Mouse (Mus musculus) c-Kit-positive CD71-positive TER-119-negative erythroid progenitor cells, embryonic 14.5 days (primary cell): ENCODE measurements around the gene Atp5e.

Experiments used
- DNase-seq: peaks from one replicate; pipeline ENCODE4 v3.0.0-alpha.2; 2013; ENCODE audit warnings: low read depth

Gene Atp5e

GRCm38 (mm10) chr2:174463789-174464523, at the start of gene Atp5e:
TSS of gene Atp5e (minus strand) at chr2:174464105.
- peak; percentile 84 for DNase-seq

- DNase-seq: no peak
These were observed 45.9 kb upstream of the Atp5e start for GRCm38 (mm10) chr2:174509825-174510224.

DNA sequence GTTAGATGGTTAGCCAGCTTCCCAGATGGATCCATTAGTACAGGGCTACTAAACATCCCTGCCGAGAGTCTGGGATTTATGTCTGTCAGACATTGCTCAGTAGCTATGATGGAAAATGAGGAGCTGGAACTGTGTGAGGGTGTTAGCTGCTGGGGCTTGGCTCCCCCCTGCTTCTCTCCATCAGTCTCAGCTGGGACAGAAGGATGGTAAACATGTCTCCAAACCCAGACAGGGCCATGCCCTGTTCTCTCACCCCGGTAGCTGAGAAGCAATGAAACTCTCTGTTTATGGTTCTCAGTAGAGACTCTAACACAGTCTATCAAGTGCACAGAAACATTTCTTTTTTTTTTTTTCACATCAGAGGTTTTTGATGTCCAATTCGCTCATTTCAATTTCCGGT, 44.1 kb upstream of the Atp5e start:
- DNase-seq: no peak

GRCm38 (mm10) chr2:174502831-174503460, 39.0 kb upstream of the Atp5e start:
- DNase-seq: no peak

- DNase-seq: no peak
These were observed 38.4 kb upstream of the Atp5e start for GRCm38 (mm10) chr2:174502321-174502720.

- DNase-seq: no peak
These were observed 37.6 kb upstream of the Atp5e start for GRCm38 (mm10) chr2:174501517-174501916.

DNA sequence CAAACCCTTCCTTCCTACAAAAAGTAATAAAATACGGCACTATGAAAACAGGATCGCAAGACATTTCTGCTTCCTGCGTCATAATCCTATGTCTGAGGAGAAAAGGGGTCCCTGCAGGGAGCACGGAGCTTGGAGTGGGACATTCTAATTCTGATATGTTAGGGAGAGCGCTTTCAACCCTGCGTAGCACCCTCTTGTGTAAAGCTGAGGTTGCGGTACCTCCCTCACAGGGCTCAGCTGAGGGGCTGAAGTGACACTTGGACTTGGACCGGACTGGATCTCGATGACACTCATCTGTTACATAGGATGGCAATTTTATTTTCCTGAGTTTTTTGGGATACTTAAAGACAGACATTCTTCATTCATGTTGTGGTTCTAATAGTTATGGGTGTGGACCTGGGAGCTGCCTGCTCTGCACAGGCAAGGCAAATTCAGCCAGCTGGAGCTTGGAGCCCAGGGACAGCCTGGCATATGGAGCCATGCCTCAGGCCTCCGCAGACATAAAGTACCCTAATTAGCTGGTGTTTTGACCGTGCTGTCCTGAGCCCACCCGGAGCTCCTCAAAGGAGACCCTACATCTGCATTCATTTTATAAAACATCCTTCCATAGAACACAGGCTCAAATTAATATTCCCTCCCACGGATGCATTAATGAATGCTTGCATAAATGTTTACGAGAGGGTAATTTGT, 37.1 kb upstream of the Atp5e start:
- no peak for DNase-seq

- DNase-seq: no peak
These were observed 29.0 kb upstream of the Atp5e start for GRCm38 (mm10) chr2:174492858-174493257.

DNA sequence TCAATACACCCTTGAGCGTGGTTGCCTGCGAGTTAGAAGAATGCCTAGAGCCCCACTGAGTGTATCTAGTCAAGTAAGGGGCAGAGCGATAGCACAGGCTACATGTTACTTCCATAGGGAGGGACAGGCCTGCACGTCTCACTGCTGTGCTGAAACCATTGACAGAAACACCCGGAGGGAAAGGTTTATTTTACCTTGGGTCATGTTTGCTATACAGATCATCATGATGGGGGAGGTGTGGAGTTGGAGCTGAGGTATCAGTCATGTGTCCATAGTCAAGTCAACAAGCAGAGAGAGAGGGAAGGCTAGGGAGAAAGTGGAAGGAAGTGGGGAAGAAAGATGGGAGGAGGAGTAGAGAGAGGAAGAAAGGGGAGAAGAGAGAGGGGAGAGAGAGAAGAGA, 23.1 kb upstream of the Atp5e start:
- DNase-seq: no peak

- no peak for DNase-seq
These were observed 14.8 kb upstream of the Atp5e start for GRCm38 (mm10) chr2:174478746-174479145.

DNA sequence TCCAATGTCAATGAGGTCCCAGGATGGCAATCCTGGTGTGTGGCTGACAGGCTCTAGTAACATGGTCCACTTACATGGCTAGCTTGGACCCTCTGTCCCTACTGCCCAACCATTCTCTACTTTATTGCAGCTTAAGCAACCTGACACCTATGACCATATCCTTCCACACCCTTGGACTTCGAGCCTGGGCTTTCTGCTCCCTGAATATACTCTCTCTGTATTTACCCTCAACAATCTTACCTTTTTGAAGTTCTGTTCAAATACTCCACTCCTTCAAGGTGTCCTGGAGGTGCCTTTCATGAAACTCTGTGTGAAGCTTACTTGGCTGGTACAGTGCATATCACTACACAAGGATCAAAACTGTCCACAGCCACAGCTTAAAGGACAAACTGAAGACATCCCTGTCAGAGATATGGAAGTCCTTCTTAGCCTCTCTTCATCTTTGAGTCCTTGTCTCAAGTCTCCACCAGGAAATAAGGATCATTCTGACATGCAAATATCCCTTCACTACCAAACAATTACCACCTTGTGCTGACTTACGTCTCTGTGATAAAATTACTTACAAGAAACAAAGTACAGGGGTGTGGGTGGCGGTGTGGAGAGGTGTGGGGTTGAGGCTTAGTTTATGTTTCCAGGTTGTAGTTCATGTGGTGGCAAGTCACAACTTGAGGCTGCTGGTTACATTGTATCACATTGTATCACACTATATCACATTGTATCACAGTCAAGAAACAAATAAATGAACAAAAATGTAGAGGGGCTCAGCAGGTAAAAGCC, 13.8 kb upstream of the Atp5e start:
- DNase-seq: no peak

DNA sequence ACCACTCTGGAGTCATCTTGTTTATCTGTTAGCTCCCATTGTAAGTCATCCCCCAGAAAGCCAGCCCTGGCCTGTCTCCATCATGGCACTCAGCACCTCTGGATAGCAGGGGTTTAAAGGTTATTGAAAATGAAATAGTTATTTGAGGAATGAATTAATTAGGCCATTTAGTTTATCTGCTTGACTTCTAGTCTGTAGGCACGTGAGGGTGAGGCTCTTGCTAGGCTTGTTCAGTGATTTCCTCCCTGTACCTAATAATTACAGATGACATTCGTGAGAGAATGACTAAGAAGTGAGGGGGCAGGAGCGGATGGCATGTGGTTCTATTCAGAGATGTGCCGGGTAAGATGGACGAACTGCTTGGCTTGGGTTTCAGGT, 9.6 kb upstream of the Atp5e start:
- DNase-seq: no peak

GRCm38 (mm10) chr2:174472818-174473549, 9.1 kb upstream of the Atp5e start, which contains the start of gene Prelid3b:
TSS of gene Prelid3b (minus strand) at chr2:174473081.
- DNase-seq: peak; percentile 99

DNA sequence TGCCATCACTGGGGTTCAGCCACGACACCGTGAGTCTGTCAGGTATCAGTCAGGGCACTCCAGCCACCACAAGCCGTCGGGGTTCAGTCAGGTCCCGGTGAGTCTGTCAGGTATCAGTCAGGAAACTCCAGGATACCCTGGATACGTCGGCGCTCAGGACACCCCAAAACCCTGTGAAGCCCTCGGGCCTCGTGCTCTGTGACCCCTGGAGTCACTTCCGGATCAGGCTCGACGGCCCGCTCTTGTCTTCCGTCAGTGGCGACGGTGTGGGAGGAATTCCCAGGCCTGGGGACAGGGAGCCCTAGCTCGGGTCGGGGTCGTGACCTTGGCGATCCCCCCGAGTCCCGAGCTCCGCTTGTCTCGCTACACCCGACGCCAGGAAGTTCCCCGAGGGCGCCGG, 8.5 kb upstream of the Atp5e start:
- DNase-seq: no peak

GRCm38 (mm10) chr2:174470786-174471405, 7.0 kb upstream of the Atp5e start:
- DNase-seq: no peak

DNA sequence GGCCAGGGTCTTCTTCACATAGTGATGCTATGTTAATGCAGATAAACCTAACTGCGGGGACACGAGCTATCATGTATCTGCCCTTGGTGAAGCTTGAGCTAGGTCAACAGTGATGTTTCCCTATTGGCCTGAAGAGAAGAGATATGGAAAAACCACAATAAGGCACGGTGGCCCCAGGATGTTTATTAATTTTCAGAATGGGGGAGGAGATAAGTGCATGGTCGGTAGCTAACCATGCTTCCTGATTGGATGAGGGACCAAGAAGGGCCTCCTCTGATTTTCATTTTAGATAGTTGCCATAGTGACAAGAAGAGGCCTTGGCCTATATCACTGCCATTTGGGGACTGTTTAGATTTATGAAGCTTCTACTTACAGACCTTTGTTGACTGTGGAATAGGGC, 6.4 kb upstream of the Atp5e start:
- peak; percentile 68 for DNase-seq

- DNase-seq: no peak
These were observed 535 bp downstream of the Atp5e start for GRCm38 (mm10) chr2:174463370-174463769.

DNA sequence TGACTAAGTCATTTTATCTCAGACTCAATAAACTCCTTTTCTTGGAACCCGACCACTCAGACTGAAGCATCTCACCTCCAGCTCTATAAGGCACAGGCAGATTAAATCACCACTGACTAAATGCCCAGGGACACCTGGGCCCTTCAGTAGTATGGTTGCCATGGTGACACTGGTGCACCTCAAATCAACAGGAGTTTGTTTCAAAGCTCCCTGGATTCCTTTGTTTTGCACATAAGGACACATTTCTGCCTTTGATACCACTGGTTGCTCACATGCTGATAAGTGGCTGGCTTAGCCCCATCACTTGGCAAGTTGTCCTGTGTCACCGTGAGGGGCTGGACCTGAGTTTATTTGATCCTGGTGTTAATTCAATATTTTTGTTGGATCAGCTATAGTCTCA, 4.5 kb downstream of the Atp5e start:
- no peak for DNase-seq

- peak; percentile 92 for DNase-seq
These were observed 10.2 kb downstream of the Atp5e start for GRCm38 (mm10) chr2:174453681-174454080.

- no peak for DNase-seq
These were observed 13.6 kb downstream of the Atp5e start, which contains the start of gene Tubb1 for GRCm38 (mm10) chr2:174450353-174450752. TSS of gene Tubb1 (plus strand) at chr2:174450695.

DNA sequence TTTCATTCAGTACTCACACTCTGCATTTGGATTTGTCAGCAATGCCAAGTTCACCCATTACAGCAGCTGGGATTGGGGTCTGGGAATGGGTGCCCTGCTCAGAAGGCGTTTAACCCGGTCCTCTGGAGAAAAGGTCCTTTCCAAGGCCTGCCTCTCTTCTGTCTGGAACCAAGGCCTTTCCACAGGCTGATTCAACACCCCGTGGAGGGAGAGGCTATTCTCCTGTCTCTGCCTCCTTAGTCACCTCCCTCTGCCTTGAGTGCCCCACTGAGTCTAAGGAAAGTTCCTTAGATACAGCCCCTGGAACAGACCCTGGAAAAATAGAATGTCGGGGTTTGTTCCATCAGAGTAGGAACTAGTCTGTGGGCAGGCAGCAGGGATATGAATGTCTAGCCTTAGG, 15.5 kb downstream of the Atp5e start:
- DNase-seq: no peak
